Mouse (Mus musculus): Measurements from ENCODE around the gene Kcnk12. TPM values are rescaled to one million over a fixed set of nuclear protein-coding genes. Genes with fewer than 3 reads are reported as not detected.

Gene Kcnk12
- polyA plus RNA-seq, 1 experiment from 2014 or later: 0.52 TPM

DNA sequence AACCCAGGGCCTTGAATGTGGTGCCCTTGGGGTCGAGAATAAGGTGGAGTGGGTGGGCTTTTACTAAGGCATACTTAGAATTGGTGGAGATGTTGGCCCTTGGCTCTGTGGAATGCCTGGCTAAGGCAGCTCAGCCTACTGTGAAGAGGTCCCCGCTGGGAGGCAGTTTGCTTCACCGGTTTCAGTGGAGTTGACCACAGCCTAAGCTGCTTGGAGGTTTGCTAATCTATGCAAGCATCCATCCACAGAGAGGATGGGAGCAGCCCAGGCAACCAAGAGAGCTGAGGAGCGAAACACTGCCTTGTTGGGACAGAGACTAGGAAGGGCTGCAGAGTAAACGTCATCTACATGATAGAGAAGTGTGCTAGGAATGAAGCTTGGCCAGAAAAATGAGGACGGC lies 101.0 kb downstream of the Kcnk12 start:
- Histone ChIP-seq H3K4me2 (no peak overlapping the region), H3K4me1 (replicated peaks) (no peaks in the 10 kb centered on the region), H3K4me3 (replicated peaks) (no peak overlapping the region), H3K36me3 (peaks cover 59% of the 10 kb centered on the region), H3K9ac (no peak overlapping the region), H3K27ac (no peak overlapping the region), H3K27me3 (no peaks in the 10 kb centered on the region), H3K9me3 (replicated peaks) (no peaks in the 10 kb centered on the region)
- DNase-seq: no peak
- WGBS (ENCODE audit: insufficient replicate concordance): 79% methylated on average over 6 of the region's 6 CpGs
- no peak for ATAC-seq (ENCODE audit: low read depth)

DNA sequence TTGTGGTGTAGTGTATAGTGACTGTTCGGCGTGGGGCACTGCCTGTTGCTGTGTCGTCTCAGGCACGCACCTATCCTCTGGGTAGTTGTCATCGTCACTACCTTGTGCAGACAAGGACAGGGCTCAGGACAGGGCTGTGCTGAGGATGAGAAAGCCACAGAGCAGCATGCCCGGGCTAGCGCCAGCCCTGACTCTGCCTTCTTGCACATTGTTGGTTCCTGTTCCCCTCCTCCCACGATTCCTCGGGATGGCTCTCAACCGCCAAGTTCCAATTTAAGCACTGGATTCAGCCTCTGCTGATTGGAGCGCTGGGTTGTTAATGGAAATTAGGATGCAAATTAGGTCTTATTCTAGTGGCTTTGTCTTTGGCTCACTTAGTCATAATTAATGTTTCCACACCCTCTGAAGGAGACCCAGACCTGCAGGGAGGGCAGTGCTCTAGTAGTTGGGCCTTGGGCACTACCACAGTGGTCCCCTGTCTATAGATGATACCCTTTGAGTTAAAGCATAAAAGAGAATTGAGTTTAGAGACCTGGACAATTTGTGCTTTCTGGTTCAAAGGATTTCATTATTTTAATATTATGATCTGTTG lies 101.8 kb downstream of the Kcnk12 start:
- Histone ChIP-seq H3K36me3 (peaks cover 58% of the 10 kb centered on the region), H3K27ac (no peak overlapping the region), H3K4me3 (replicated peaks) (no peak overlapping the region), H3K4me1 (replicated peaks) (no peaks in the 10 kb centered on the region), H3K9ac (no peak overlapping the region), H3K27me3 (no peaks in the 10 kb centered on the region), H3K9me3 (replicated peaks) (no peaks in the 10 kb centered on the region), H3K4me2 (no peak overlapping the region)
- 84% methylated on average over 11 of the region's 11 CpGs for WGBS (ENCODE audit: insufficient replicate concordance)
- DNase-seq (no peak), ATAC-seq (ENCODE audit: low read depth) (no peak)

Other genes with a start within 250 kb of the Kcnk12 start
- 0.81 and 2.7 TPM in 2 replicates for gene Epcam, start 162.0 kb downstream of the Kcnk12 start, polyA plus RNA-seq (2015; fragmentation: Nextera tagmentation; extraction: Ambion mirVana)
- 38.0 and 47.2 TPM in 2 replicates for gene Msh2, start 125.7 kb downstream of the Kcnk12 start, polyA plus RNA-seq (2015; fragmentation: Nextera tagmentation; extraction: Ambion mirVana)
- not detected in 2 replicates for gene Rpl36-ps4, start 123.0 kb upstream of the Kcnk12 start, polyA plus RNA-seq (2015; fragmentation: Nextera tagmentation; extraction: Ambion mirVana)
- 32.6 and 38.7 TPM in 2 replicates for gene Msh6, start 177.1 kb upstream of the Kcnk12 start, polyA plus RNA-seq (2015; fragmentation: Nextera tagmentation; extraction: Ambion mirVana)